Mouse (Mus musculus): ENCODE measurements around the gene Olfr548-ps1. TPM values are rescaled to one million over a fixed set of nuclear protein-coding genes. Genes with fewer than 3 reads are reported as not detected.
"Not testable (repeated sequence)": the region's sequence is repeated elsewhere in the genome, so short reads cannot be mapped to it uniquely, and the experiment has no call there.

Olfr548-ps1 gene
- not detected for total RNA-seq (2021)
- long read RNA-seq, experiment 1, result 0 reads
- long read RNA-seq, experiment 2, result 0 reads

DNA sequence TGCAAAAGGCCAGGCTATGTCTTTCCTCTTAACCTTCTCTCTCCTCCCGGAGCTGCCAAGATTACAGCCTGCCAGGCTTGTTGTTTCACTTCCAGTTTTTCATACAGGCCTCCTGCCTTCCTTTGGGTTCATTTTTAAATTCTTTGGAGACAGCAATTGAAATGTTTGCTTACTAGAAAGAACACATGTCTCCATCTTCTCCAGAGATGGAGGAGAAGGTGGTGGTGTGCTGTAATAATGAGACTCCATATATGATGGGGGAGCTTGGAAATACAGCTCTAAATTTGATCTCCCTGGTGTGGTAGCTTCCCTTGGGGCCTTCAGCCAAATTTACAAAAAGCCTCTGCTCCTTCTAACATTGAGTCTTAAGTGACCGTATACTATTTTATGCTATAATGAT is at the start of gene Olfr548-ps1:
TSS of gene Olfr548-ps1 (plus strand) at position 301 of the 400 bp plus-strand sequence.
- no peak for DNase-seq (ENCODE audit: low spot score)

DNA sequence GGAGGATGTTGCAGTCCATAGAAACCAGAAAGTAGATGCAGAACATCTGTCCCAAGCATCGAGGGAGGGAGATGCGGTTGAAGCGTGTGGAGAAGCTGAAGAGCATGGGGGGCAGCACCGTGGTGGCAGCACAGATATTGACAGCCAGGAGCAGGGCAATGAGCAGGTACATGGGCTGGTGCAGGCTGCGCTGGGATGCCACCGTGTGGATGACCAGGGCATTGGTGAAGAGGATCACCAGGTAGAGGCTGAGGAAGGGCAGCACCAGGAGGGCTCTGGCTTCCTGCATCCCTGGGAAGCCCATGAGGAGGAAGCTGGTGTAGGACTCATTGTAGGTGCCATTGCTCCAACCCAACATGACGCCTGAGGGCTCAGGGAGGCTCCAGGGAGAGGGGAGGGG is 46.3 kb upstream of the Olfr548-ps1 start:
- not testable (repeated sequence) for DNase-seq (ENCODE audit: low spot score)

- no peak for DNase-seq (ENCODE audit: low spot score)
Measured at GRCm38 (mm10) chr7:102499473-102499872, 41.2 kb upstream of the Olfr548-ps1 start, which contains the start of gene Olfr545. Gene Olfr545 (minus strand): TSS chr7:102499573.

GRCm38 (mm10) chr7:102501986-102502385 is 38.7 kb upstream of the Olfr548-ps1 start:
- DNase-seq (ENCODE audit: low spot score), result no peak

DNA sequence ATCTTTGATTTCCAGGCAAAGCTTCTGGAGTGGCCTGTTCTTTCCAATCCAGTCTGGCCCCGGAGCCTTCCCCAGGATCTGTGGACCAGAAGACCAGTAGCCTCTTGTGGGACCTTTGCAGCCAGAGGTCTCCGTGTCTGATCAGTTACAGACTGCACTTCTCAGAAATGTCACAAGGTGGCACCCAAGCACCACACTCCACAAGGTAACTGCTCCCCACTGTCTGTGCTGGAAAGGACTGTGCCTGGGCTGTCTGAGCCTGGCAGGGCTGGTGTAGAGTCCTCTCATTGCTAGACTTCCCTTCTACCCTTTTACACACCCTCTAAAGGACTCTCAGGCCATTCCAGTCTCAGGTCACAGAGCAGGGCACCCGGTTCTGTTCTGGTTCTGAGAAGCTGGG is 33.8 kb upstream of the Olfr548-ps1 start:
- DNase-seq (ENCODE audit: low spot score), result peak; percentile 76

GRCm38 (mm10) chr7:102508066-102508465 is 32.6 kb upstream of the Olfr548-ps1 start:
- DNase-seq (ENCODE audit: low spot score), result no peak

DNA sequence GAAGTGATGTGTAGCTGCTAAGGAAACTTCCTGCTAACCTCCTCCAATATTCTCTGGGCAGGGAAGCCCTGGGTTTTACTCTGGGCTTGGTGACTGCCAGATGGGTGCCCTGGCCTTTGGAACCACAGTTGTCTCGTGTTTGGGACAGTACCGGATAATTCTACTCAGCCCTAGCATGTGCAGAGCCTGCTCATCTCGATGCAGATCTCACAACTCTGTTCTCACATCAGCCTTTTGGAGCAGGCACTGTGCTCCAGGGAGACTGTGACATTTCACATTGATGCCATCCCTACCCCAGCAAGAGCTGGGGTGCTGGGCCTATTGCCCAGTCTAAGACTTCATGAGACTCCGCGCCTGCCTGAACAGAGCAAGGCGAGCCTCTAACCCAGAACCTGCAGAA is 32.0 kb upstream of the Olfr548-ps1 start:
- no peak for DNase-seq (ENCODE audit: low spot score)

DNA sequence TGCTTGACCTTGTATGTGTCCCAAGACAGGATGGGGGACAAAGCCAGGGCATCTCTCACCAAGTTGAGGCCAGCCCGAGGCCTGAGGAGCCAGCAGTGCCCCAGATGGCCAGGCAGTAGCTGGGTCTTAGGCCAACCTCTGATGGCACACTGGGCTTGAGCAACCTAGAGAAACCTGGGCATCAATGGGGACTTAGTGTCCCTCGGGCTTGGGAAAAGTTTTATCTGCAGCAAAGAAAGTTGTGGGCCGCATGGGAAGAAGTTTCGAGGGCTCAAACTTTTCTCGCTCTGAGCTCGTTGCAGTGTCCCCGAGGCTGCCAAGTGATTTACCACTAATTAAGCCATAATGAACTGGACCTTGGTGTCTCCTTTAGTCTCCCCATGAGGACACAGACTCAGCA is 31.0 kb upstream of the Olfr548-ps1 start:
- DNase-seq (ENCODE audit: low spot score), result no peak

- no peak for DNase-seq (ENCODE audit: low spot score)
Measured at GRCm38 (mm10) chr7:102511927-102512326, 28.8 kb upstream of the Olfr548-ps1 start.

DNA sequence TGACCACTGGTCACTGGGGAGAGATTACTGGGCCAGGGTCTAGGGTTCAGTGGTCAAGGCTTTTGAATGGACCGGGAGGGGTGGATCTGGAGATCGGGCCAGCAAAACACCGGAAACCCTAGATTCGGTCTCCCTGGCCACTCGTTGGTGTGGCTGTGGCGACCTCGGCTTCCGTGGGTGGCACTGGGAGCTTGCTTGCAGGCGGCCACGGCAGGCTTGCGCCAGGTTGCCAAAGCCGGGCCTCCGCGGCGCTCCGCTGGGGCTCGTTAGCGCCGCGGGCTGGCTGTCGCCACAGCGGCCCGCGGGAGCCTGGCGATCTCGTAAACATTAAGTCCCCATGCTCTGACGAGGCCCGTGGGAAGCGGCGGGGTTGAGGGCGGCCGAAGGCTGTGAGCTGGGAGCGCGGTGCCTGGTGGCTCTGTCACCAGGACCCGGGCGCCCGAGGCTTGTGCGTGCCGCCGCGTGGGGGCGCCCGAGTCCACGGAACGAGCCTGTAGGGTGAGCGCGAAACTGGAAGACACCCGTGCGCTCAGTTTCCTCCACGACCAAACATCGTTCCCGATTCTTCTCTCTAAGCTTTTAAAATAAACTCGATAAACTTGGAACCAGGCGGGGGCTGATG is 27.8 kb upstream of the Olfr548-ps1 start:
- peak; percentile 72 for DNase-seq (ENCODE audit: low spot score)

DNA sequence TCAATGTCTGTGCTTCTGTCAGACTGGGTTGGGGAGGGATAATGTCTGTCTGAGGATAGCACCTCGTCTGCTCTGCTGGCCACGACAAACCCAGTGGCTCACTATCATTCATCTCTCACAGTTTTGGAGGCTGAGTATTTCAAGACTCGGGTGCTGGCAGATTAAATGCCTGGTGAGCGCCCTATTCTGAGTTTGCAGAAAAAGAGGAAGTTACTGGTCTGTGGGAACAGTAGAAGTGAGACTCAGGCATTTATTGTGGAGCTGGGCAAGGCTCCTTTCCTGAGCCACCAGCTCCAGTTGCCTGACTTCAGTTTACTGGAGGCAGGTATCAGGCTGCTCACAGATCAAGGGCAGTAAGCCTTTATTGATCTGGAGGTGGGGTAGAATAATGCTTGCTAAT is 26.6 kb upstream of the Olfr548-ps1 start:
- DNase-seq (ENCODE audit: low spot score), result no peak

GRCm38 (mm10) chr7:102516261-102517050 is 24.2 kb upstream of the Olfr548-ps1 start:
- DNase-seq (ENCODE audit: low spot score), result no peak

DNA sequence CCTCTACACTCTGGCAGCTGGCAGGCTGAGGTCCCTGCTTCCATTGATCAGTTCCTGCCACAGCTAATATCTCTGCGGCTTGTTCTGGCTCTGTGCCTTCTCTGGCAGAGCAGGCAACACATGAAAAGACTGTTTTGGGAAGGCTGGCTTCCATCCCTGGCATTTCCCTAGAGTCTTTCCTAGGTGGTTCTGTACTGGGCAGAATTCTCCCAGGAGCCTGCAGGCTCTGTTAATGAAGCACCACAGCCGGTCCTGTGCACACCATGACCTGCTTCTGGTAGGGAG is 23.7 kb upstream of the Olfr548-ps1 start:
- no peak for DNase-seq (ENCODE audit: low spot score)

- no peak for DNase-seq (ENCODE audit: low spot score)
Measured at GRCm38 (mm10) chr7:102529052-102529451, 11.6 kb upstream of the Olfr548-ps1 start.

DNA sequence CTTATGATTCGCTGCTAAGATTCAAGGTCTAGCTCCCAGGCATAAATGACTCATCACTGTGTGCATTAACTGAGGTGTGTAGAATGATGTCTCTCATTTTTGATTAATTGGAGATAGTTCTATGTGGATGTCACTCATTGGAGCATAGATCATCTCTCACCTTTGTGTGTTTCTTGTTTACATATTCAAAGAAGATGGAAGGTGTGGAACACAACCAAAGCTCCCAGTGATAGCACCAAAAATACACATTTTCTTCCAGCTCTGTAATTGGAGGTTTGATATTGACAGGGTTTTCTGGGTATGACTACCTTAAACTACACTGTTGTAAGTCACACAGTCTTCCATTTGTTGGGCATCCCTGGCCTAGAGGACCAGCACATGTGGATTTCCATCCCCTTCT is 6.2 kb upstream of the Olfr548-ps1 start, which contains the start of gene Olfr547:
TSS of gene Olfr547 (plus strand) at position 301 of the 400 bp plus-strand sequence.
- no peak for DNase-seq (ENCODE audit: low spot score)

GRCm38 (mm10) chr7:102541251-102541650 is 555 bp downstream of the Olfr548-ps1 start:
- DNase-seq (ENCODE audit: low spot score), result no peak

DNA sequence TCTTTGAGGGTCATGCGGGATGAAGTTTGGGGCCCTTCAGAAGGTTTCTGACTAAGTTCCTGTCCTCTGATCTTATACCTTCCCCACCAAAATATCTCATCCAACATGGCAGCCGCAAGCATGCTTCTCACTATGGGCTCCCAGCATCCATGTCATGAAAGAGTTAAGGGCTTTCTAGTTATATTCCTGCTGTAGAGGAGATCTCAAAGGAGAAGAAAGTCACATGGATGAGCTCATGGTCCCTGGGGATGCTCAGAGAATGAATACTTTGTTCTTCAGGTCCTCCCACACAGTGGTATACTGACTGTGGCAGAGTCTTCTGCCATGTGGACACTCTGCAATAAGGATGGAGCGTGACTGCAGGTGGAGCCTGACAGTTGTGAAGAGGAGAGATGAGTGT is 8.9 kb downstream of the Olfr548-ps1 start, which contains the start of gene Olfr549:
TSS of gene Olfr549 (plus strand) at position 301 of the 400 bp plus-strand sequence.
- no peak for DNase-seq (ENCODE audit: low spot score)

DNA sequence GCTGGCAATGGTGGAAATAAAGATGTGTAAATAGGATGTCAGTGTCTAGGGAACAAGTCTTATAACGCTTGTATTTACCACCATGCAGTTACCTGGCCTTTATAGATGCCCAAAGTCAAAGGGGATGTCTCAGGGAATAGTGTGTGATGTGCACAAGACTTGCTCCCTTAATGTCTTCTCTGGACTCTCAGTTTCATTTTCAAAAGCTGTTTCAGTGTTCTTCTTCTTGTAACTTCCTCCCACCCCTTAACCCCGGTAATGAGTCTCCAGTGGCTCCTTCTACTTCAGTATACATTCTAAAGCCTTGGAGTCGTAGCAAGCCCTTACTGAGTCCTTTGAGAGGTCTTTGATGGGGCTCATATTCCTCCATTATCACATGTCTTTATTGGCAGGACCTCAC is 12.6 kb downstream of the Olfr548-ps1 start:
- no peak for DNase-seq (ENCODE audit: low spot score)

DNA sequence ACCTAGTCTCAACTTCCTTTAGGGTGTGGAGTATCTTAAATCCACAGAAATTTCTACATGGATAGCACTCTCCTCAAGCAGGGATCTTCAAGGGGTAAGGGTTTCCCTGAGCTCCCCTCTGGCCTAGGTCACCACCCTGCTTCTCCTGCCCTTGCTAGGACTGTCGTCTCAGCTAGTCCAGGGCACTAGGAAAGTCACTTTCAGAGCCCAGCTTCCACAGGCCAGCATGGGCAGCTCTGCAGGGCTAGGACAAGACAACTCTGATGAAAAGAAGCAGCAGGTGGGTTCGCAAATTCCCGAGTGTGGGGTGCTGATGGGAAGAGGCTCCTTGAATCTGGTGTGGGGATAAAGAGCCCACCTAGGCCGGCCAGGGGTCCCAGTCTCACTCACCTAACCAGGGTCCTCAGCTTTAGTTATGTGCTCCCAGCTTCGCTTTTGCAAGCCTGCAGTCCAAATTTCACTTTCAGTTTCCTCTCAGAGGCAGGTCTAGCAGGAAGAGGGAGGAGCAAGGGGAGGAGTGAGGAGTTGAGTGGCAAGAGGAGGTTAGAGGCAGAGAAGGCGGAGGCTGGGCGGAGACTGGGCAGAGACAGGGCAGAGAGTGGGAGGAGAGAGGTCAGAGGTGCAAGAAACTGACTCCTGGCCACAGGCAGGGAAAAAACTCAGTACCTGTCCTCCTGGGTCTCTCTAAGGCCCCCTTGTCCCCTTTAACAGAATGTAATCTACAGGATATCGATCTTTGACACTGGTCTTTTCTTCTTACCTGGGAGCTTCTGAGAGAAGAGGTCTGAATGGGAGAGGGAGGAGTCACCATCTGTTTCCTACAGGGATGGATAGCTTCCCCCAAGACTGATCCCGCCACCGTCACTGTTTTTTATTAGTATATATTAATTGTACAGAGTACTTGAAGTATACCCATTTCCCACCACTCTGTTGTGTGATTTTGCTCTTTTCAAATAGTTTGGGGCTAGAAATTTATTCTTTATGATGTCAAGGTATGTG is 24.6 kb downstream of the Olfr548-ps1 start, which contains the start of gene Trim21:
TSS of gene Trim21 (minus strand) at position 488 of the 999 bp plus-strand sequence.
- peak; percentile 94 for DNase-seq (ENCODE audit: low spot score)

DNA sequence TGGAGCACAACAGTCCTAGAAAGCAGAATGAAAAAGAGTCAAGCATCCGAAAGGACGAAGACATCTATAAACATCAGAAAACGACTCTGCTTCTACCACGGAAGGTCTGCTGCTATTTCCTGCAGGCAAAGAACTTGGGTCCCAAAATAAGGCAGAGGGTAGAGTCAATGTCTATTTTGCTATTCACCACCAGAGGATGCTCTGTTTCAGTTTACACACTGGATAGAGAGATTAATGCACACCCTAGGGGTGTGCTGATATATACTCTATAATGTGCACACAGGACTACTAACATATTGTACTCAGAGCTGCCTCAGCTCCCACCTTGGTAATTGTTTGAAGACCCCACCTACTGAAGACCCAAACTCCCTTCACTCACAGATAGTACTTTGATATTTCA is 25.5 kb downstream of the Olfr548-ps1 start:
- no peak for DNase-seq (ENCODE audit: low spot score)

GRCm38 (mm10) chr7:102571142-102571541 is 30.4 kb downstream of the Olfr548-ps1 start, which contains the start of gene Olfr550:
Gene Olfr550 (plus strand): TSS chr7:102571442.
- no peak for DNase-seq (ENCODE audit: low spot score)

Data from gastrocnemius, adult 18-20 months (tissue).